Mouse (Mus musculus) ES-E14 (cell line): ENCODE measurements around the gene Mst1. TPM values are rescaled to one million over a fixed set of nuclear protein-coding genes. Genes with fewer than 3 reads are reported as not detected.

Source experiments
- DNase-seq: peaks from one replicate; pipeline ENCODE4 v3.0.0-alpha.2; 2013; ENCODE audit warnings: low read depth, low spot score
- H3K27ac ChIP-seq: 2 replicates; pipeline ENCODE4 v1.5.1; 2012; ENCODE audit warnings: low read depth, mild to moderate bottlenecking, low read length, moderate library complexity, mixed read lengths; ENCODE audit not compliant: poor library complexity, insufficient read depth, severe bottlenecking
- H3K36me3 ChIP-seq: 2 replicates; pipeline ENCODE4 v1.6.1; 2012; ENCODE audit warnings: mild to moderate bottlenecking, low read length, moderate library complexity, mixed read lengths; ENCODE audit not compliant: control insufficient read depth, poor library complexity, insufficient read depth, severe bottlenecking
- H3K4me1 ChIP-seq, 2 experiments: fragments of 150-350 bp in 1 of 2; sonication (generic) in 1 of 2; 2 replicates each; pipeline ENCODE4 v1.6.1; 2012; ENCODE audit warnings: low read length in 2 of 2, mild to moderate bottlenecking in 1 of 2, mixed read lengths in 1 of 2; ENCODE audit not compliant: control insufficient read depth in 2 of 2, insufficient read depth in 2 of 2, poor library complexity in 1 of 2
- H3K4me3 ChIP-seq, 2 experiments: fragments of 150-350 bp in 1 of 2; sonication (generic) in 1 of 2; 2 replicates each; pipeline ENCODE4 v1.5.1; 2012; ENCODE audit warnings: low read length in 2 of 2, low read depth in 1 of 2, mild to moderate bottlenecking in 1 of 2, mixed read lengths in 1 of 2; ENCODE audit not compliant: insufficient read depth in 1 of 2, poor library complexity in 1 of 2, severe bottlenecking in 1 of 2
- H3K9ac ChIP-seq: 2 replicates; pipeline ENCODE4 v1.6.1; 2012; ENCODE audit warnings: low read depth, mild to moderate bottlenecking, low read length, mixed read lengths; ENCODE audit not compliant: poor library complexity, insufficient read depth, severe bottlenecking
- H3K9me3 ChIP-seq: fragments of 150-350 bp; sonication (generic); 2 replicates; pipeline ENCODE4 v1.6.1; 2012; ENCODE audit warnings: low read depth, mild to moderate bottlenecking, low read length; ENCODE audit not compliant: control insufficient read depth, insufficient read depth
- CHD2 ChIP-seq: IDR thresholded peaks from 2 replicates; pipeline ENCODE4 v1.6.1; 2014; ENCODE audit warnings: mild to moderate bottlenecking, low read depth, low read length, inconsistent platforms
- HCFC1 ChIP-seq: IDR thresholded peaks from 2 replicates; pipeline ENCODE4 v1.6.1; 2012; ENCODE audit warnings: low read length, inconsistent platforms, borderline replicate concordance; ENCODE audit not compliant: insufficient read depth
- MAFK ChIP-seq: IDR thresholded peaks from 2 replicates; pipeline ENCODE4 v1.6.1; 2014; ENCODE audit warnings: mild to moderate bottlenecking, low read depth, low read length, inconsistent platforms; ENCODE audit not compliant: insufficient read depth
- ZC3H11A ChIP-seq: IDR thresholded peaks from 2 replicates; pipeline ENCODE4 v1.6.1; 2012; ENCODE audit warnings: low read depth, mild to moderate bottlenecking, inconsistent platforms, low read length, borderline replicate concordance
- ZNF384 ChIP-seq: IDR thresholded peaks from 2 replicates; pipeline ENCODE4 v1.6.1; 2012; ENCODE audit warnings: low read depth, low read length, inconsistent platforms
- in situ Hi-C, 2 experiments: fragments of 600-800 bp; cut with MboI; formaldehyde crosslinking; loops; one replicate each; pipeline ENCODE4 v1.15.1; 2025; ENCODE audit warnings: low sequenced_read_pairs in 2 of 2, inconsistent platforms in 1 of 2; ENCODE audit not compliant: unreplicated experiment in 2 of 2
- total RNA-seq: library from RNA; depleted of rRNA; stranded (reverse); fragments of 300-350 nt; gene quantifications from 2 replicates; pipeline ENCODE4 v1.2.3, GENCODE M21; 2012

Gene Mst1
- total RNA-seq, 1 experiment, result 2.9 TPM

GRCm38 (mm10) chr9:108111593-108112121, 31.4 kb downstream of the Mst1 start:
- peaks cover 0 to 18% of the 10 kb centered on the region in 2 experiments; a peak in 2 of 4 replicates for H3K4me1 ChIP-seq
- no peak for DNase-seq
- H3K27ac ChIP-seq, result no peak overlapping the region
- in situ Hi-C loops, result no loop called here
- H3K9me3 ChIP-seq, result no peaks in the 10 kb centered on the region
- H3K36me3 ChIP-seq, result no peaks in the 10 kb centered on the region
- H3K4me3 ChIP-seq, result peak overlapping the region; percentile 9 to 33; a peak in 2 of 4 replicates
- no peak overlapping the region for H3K9ac ChIP-seq
- TF ChIP-seq ZC3H11A, result no peak
- no peak for TF ChIP-seq HCFC1
- TF ChIP-seq MAFK, result no peak
- no peak for TF ChIP-seq CHD2
- no peak for TF ChIP-seq ZNF384

- no peak for TF ChIP-seq ZC3H11A
- no peak for TF ChIP-seq HCFC1
- TF ChIP-seq CHD2, result no peak
- no peak for TF ChIP-seq MAFK
- no peak for TF ChIP-seq ZNF384
- in situ Hi-C loops, result no loop called here
- H3K9me3 ChIP-seq, result no peaks in the 10 kb centered on the region
- no peaks in the 10 kb centered on the region for H3K36me3 ChIP-seq
- H3K9ac ChIP-seq, result no peak overlapping the region
- H3K4me1 ChIP-seq, result peaks cover 0 to 17% of the 10 kb centered on the region in 2 experiments; a peak in 2 of 4 replicates
- no peak overlapping the region for H3K4me3 ChIP-seq
- H3K27ac ChIP-seq, result no peak overlapping the region
- DNase-seq, result no peak
Observed at GRCm38 (mm10) chr9:108112719-108113340, 32.6 kb downstream of the Mst1 start.

- Histone ChIP-seq H3K27ac (no peak overlapping the region), H3K4me1 (peaks cover 0 to 14% of the 10 kb centered on the region in 2 experiments; a peak in 2 of 4 replicates), H3K9ac (no peak overlapping the region), H3K4me3 (peak overlapping the region in 1 of 2 experiments; percentile 46; a peak in 1 of 4 replicates), H3K9me3 (no peaks in the 10 kb centered on the region), H3K36me3 (no peaks in the 10 kb centered on the region)
- no peak for TF ChIP-seq HCFC1
- TF ChIP-seq CHD2, result no peak
- TF ChIP-seq MAFK, result no peak
- TF ChIP-seq ZNF384, result no peak
- no peak for TF ChIP-seq ZC3H11A
- in situ Hi-C loops, result no loop called here
- no peak for DNase-seq
Observed at GRCm38 (mm10) chr9:108115290-108116077, 35.2 kb downstream of the Mst1 start.

- H3K27ac ChIP-seq, result no peak overlapping the region
- no peak overlapping the region for H3K9ac ChIP-seq
- in situ Hi-C loops, result no loop called here
Observed at GRCm38 (mm10) chr9:108117143-108117542, 36.9 kb downstream of the Mst1 start.

More at GRCm38 (mm10) chr9:108117143-108117542, 36.9 kb downstream of the Mst1 start:
- Histone ChIP-seq H3K36me3 (no peaks in the 10 kb centered on the region), H3K4me1 (peaks cover 0 to 9% of the 10 kb centered on the region in 2 experiments; a peak in 2 of 4 replicates), H3K4me3 (no peak overlapping the region), H3K9me3 (no peaks in the 10 kb centered on the region)
- TF ChIP-seq ZC3H11A (no peak), MAFK (no peak), CHD2 (no peak), HCFC1 (no peak), ZNF384 (no peak)
- no peak for DNase-seq
